Mouse (Mus musculus): Measurements from ENCODE around the gene Gm17409. TPM values are rescaled to one million over a fixed set of nuclear protein-coding genes. Genes with fewer than 3 reads are reported as not detected.

The Gm17409 gene
- total RNA-seq, 1 experiment = not detected

GRCm38 (mm10) chr2:58447001-58447400 is 22.9 kb upstream of the Gm17409 start:
- Histone ChIP-seq H3K4me1 (ENCODE audit: control insufficient read depth in 2 of 2, insufficient read depth in 2 of 2, low read length in 2 of 2, poor library complexity in 1 of 2) (no peaks in the 10 kb centered on the region), H3K9me3 (ENCODE audit: control insufficient read depth, insufficient read depth, low read depth, low read length) (no peaks in the 10 kb centered on the region), H3K36me3 (ENCODE audit: control insufficient read depth, insufficient read depth, low read length, poor library complexity, severe bottlenecking) (no peaks in the 10 kb centered on the region), H3K4me3 (ENCODE audit: insufficient read depth in 1 of 2, low read depth in 1 of 2, low read length in 2 of 2, poor library complexity in 1 of 2, severe bottlenecking in 1 of 2) (no peak overlapping the region), H3K27ac (ENCODE audit: insufficient read depth, low read depth, low read length, poor library complexity, severe bottlenecking) (no peak overlapping the region), H3K9ac (ENCODE audit: insufficient read depth, low read depth, low read length, poor library complexity, severe bottlenecking) (no peak overlapping the region)
- in situ Hi-C loops (cut with MboI; ENCODE audit: low sequenced_read_pairs in 2 of 2, unreplicated experiment in 2 of 2) = no loop called here
- no peak for TF ChIP-seq ZNF384 (IDR thresholded peaks at IDR 0.05; ENCODE audit: low read depth, low read length)
- TF ChIP-seq MAFK (IDR thresholded peaks at IDR 0.05; ENCODE audit: insufficient read depth, low read depth, low read length) = no peak
- no peak for TF ChIP-seq HCFC1 (IDR thresholded peaks at IDR 0.05; ENCODE audit: borderline replicate concordance, insufficient read depth, low read length)
- TF ChIP-seq ZC3H11A (IDR thresholded peaks at IDR 0.05; ENCODE audit: borderline replicate concordance, low read depth, low read length) = no peak
- TF ChIP-seq CHD2 (IDR thresholded peaks at IDR 0.05; ENCODE audit: low read depth, low read length) = no peak
- DNase-seq (ENCODE audit: low read depth, low spot score) = no peak

- no peaks in the 10 kb centered on the region for H3K4me1 ChIP-seq (ENCODE audit: control insufficient read depth in 2 of 2, insufficient read depth in 2 of 2, low read length in 2 of 2, poor library complexity in 1 of 2)
- no peak overlapping the region for H3K4me3 ChIP-seq (ENCODE audit: insufficient read depth in 1 of 2, low read depth in 1 of 2, low read length in 2 of 2, poor library complexity in 1 of 2, severe bottlenecking in 1 of 2)
- H3K9ac ChIP-seq (ENCODE audit: insufficient read depth, low read depth, low read length, poor library complexity, severe bottlenecking) = no peak overlapping the region
- DNase-seq (ENCODE audit: low read depth, low spot score) = no peak
- no peaks in the 10 kb centered on the region for H3K9me3 ChIP-seq (ENCODE audit: control insufficient read depth, insufficient read depth, low read depth, low read length)
- no peak overlapping the region for H3K27ac ChIP-seq (ENCODE audit: insufficient read depth, low read depth, low read length, poor library complexity, severe bottlenecking)
- peaks cover 3% of the 10 kb centered on the region; the same call in 1 of the 2 replicates for H3K36me3 ChIP-seq (ENCODE audit: control insufficient read depth, insufficient read depth, low read length, poor library complexity, severe bottlenecking)
- in situ Hi-C loops (cut with MboI; ENCODE audit: low sequenced_read_pairs in 2 of 2, unreplicated experiment in 2 of 2) = no loop called here
- TF ChIP-seq ZC3H11A (IDR thresholded peaks at IDR 0.05; ENCODE audit: borderline replicate concordance, low read depth, low read length) (no peak), ZNF384 (IDR thresholded peaks at IDR 0.05; ENCODE audit: low read depth, low read length) (no peak), HCFC1 (IDR thresholded peaks at IDR 0.05; ENCODE audit: borderline replicate concordance, insufficient read depth, low read length) (no peak), MAFK (IDR thresholded peaks at IDR 0.05; ENCODE audit: insufficient read depth, low read depth, low read length) (no peak), CHD2 (IDR thresholded peaks at IDR 0.05; ENCODE audit: low read depth, low read length) (no peak)
Measured at GRCm38 (mm10) chr2:58454095-58454865, 15.6 kb upstream of the Gm17409 start.

GRCm38 (mm10) chr2:58456843-58457487 is 13.0 kb upstream of the Gm17409 start:
- Histone ChIP-seq H3K9ac (ENCODE audit: insufficient read depth, low read depth, low read length, poor library complexity, severe bottlenecking) (no peak overlapping the region), H3K4me1 (ENCODE audit: control insufficient read depth in 2 of 2, insufficient read depth in 2 of 2, low read length in 2 of 2, poor library complexity in 1 of 2) (no peaks in the 10 kb centered on the region), H3K9me3 (ENCODE audit: control insufficient read depth, insufficient read depth, low read depth, low read length) (no peaks in the 10 kb centered on the region), H3K4me3 (ENCODE audit: insufficient read depth in 1 of 2, low read depth in 1 of 2, low read length in 2 of 2, poor library complexity in 1 of 2, severe bottlenecking in 1 of 2) (no peak overlapping the region), H3K36me3 (ENCODE audit: control insufficient read depth, insufficient read depth, low read length, poor library complexity, severe bottlenecking) (peaks cover 3% of the 10 kb centered on the region; the same call in 1 of the 2 replicates), H3K27ac (ENCODE audit: insufficient read depth, low read depth, low read length, poor library complexity, severe bottlenecking) (no peak overlapping the region)
- TF ChIP-seq ZNF384 (IDR thresholded peaks at IDR 0.05; ENCODE audit: low read depth, low read length) = no peak
- TF ChIP-seq ZC3H11A (IDR thresholded peaks at IDR 0.05; ENCODE audit: borderline replicate concordance, low read depth, low read length) = no peak
- no peak for TF ChIP-seq HCFC1 (IDR thresholded peaks at IDR 0.05; ENCODE audit: borderline replicate concordance, insufficient read depth, low read length)
- TF ChIP-seq CHD2 (IDR thresholded peaks at IDR 0.05; ENCODE audit: low read depth, low read length) = no peak
- TF ChIP-seq MAFK (IDR thresholded peaks at IDR 0.05; ENCODE audit: insufficient read depth, low read depth, low read length) = no peak
- in situ Hi-C loops (cut with MboI; ENCODE audit: low sequenced_read_pairs in 2 of 2, unreplicated experiment in 2 of 2) = no loop called here
- no peak for DNase-seq (ENCODE audit: low read depth, low spot score)

- no peak overlapping the region for H3K9ac ChIP-seq (ENCODE audit: insufficient read depth, low read depth, low read length, poor library complexity, severe bottlenecking)
- H3K27ac ChIP-seq (ENCODE audit: insufficient read depth, low read depth, low read length, poor library complexity, severe bottlenecking) = no peak overlapping the region
- no peaks in the 10 kb centered on the region for H3K4me1 ChIP-seq (ENCODE audit: control insufficient read depth in 2 of 2, insufficient read depth in 2 of 2, low read length in 2 of 2, poor library complexity in 1 of 2)
- TF ChIP-seq MAFK (IDR thresholded peaks at IDR 0.05; ENCODE audit: insufficient read depth, low read depth, low read length) (no peak), HCFC1 (IDR thresholded peaks at IDR 0.05; ENCODE audit: borderline replicate concordance, insufficient read depth, low read length) (no peak)
- H3K9me3 ChIP-seq (ENCODE audit: control insufficient read depth, insufficient read depth, low read depth, low read length) = no peaks in the 10 kb centered on the region
- in situ Hi-C loops (cut with MboI; ENCODE audit: low sequenced_read_pairs in 2 of 2, unreplicated experiment in 2 of 2) = no loop called here
- no peak overlapping the region for H3K4me3 ChIP-seq (ENCODE audit: insufficient read depth in 1 of 2, low read depth in 1 of 2, low read length in 2 of 2, poor library complexity in 1 of 2, severe bottlenecking in 1 of 2)
- no peak for DNase-seq (ENCODE audit: low read depth, low spot score)
- peaks cover 3% of the 10 kb centered on the region; the same call in 1 of the 2 replicates for H3K36me3 ChIP-seq (ENCODE audit: control insufficient read depth, insufficient read depth, low read length, poor library complexity, severe bottlenecking)
Measured at GRCm38 (mm10) chr2:58457488-58457865, 12.4 kb upstream of the Gm17409 start.

All from ES-E14 (cell line).